Mouse (Mus musculus) ES-E14 (cell line): Measurements from ENCODE around the gene Ctns. TPM values are rescaled to one million over a fixed set of nuclear protein-coding genes. Genes with fewer than 3 reads are reported as not detected.

Experiments used
- DNase-seq: peaks from one replicate; pipeline ENCODE4 v3.0.0-alpha.2; 2013; ENCODE audit warnings: low read depth, low spot score
- H3K27ac ChIP-seq: 2 replicates; pipeline ENCODE4 v1.5.1; 2012; ENCODE audit warnings: low read depth, mild to moderate bottlenecking, low read length, moderate library complexity, mixed read lengths; ENCODE audit not compliant: poor library complexity, insufficient read depth, severe bottlenecking
- H3K36me3 ChIP-seq: 2 replicates; pipeline ENCODE4 v1.6.1; 2012; ENCODE audit warnings: mild to moderate bottlenecking, low read length, moderate library complexity, mixed read lengths; ENCODE audit not compliant: control insufficient read depth, poor library complexity, insufficient read depth, severe bottlenecking
- H3K4me1 ChIP-seq, 2 experiments: fragments of 150-350 bp in 1 of 2; sonication (generic) in 1 of 2; 2 replicates each; pipeline ENCODE4 v1.6.1; 2012; ENCODE audit warnings: low read length in 2 of 2, mild to moderate bottlenecking in 1 of 2, mixed read lengths in 1 of 2; ENCODE audit not compliant: control insufficient read depth in 2 of 2, insufficient read depth in 2 of 2, poor library complexity in 1 of 2
- H3K4me3 ChIP-seq, 2 experiments: fragments of 150-350 bp in 1 of 2; sonication (generic) in 1 of 2; 2 replicates each; pipeline ENCODE4 v1.5.1; 2012; ENCODE audit warnings: low read length in 2 of 2, low read depth in 1 of 2, mild to moderate bottlenecking in 1 of 2, mixed read lengths in 1 of 2; ENCODE audit not compliant: insufficient read depth in 1 of 2, poor library complexity in 1 of 2, severe bottlenecking in 1 of 2
- H3K9ac ChIP-seq: 2 replicates; pipeline ENCODE4 v1.6.1; 2012; ENCODE audit warnings: low read depth, mild to moderate bottlenecking, low read length, mixed read lengths; ENCODE audit not compliant: poor library complexity, insufficient read depth, severe bottlenecking
- H3K9me3 ChIP-seq: fragments of 150-350 bp; sonication (generic); 2 replicates; pipeline ENCODE4 v1.6.1; 2012; ENCODE audit warnings: low read depth, mild to moderate bottlenecking, low read length; ENCODE audit not compliant: control insufficient read depth, insufficient read depth
- CHD2 ChIP-seq: IDR thresholded peaks from 2 replicates; pipeline ENCODE4 v1.6.1; 2014; ENCODE audit warnings: mild to moderate bottlenecking, low read depth, low read length, inconsistent platforms
- HCFC1 ChIP-seq: IDR thresholded peaks from 2 replicates; pipeline ENCODE4 v1.6.1; 2012; ENCODE audit warnings: low read length, inconsistent platforms, borderline replicate concordance; ENCODE audit not compliant: insufficient read depth
- MAFK ChIP-seq: IDR thresholded peaks from 2 replicates; pipeline ENCODE4 v1.6.1; 2014; ENCODE audit warnings: mild to moderate bottlenecking, low read depth, low read length, inconsistent platforms; ENCODE audit not compliant: insufficient read depth
- ZC3H11A ChIP-seq: IDR thresholded peaks from 2 replicates; pipeline ENCODE4 v1.6.1; 2012; ENCODE audit warnings: low read depth, mild to moderate bottlenecking, inconsistent platforms, low read length, borderline replicate concordance
- ZNF384 ChIP-seq: IDR thresholded peaks from 2 replicates; pipeline ENCODE4 v1.6.1; 2012; ENCODE audit warnings: low read depth, low read length, inconsistent platforms
- in situ Hi-C, 2 experiments: fragments of 600-800 bp; cut with MboI; formaldehyde crosslinking; loops; one replicate each; pipeline ENCODE4 v1.15.1; 2025; ENCODE audit warnings: low sequenced_read_pairs in 2 of 2, inconsistent platforms in 1 of 2; ENCODE audit not compliant: unreplicated experiment in 2 of 2
- total RNA-seq: library from RNA; depleted of rRNA; stranded (reverse); fragments of 300-350 nt; gene quantifications from 2 replicates; pipeline ENCODE4 v1.2.3, GENCODE M21; 2012

Ctns gene
- total RNA-seq, 1 experiment = 15.8 TPM

DNA sequence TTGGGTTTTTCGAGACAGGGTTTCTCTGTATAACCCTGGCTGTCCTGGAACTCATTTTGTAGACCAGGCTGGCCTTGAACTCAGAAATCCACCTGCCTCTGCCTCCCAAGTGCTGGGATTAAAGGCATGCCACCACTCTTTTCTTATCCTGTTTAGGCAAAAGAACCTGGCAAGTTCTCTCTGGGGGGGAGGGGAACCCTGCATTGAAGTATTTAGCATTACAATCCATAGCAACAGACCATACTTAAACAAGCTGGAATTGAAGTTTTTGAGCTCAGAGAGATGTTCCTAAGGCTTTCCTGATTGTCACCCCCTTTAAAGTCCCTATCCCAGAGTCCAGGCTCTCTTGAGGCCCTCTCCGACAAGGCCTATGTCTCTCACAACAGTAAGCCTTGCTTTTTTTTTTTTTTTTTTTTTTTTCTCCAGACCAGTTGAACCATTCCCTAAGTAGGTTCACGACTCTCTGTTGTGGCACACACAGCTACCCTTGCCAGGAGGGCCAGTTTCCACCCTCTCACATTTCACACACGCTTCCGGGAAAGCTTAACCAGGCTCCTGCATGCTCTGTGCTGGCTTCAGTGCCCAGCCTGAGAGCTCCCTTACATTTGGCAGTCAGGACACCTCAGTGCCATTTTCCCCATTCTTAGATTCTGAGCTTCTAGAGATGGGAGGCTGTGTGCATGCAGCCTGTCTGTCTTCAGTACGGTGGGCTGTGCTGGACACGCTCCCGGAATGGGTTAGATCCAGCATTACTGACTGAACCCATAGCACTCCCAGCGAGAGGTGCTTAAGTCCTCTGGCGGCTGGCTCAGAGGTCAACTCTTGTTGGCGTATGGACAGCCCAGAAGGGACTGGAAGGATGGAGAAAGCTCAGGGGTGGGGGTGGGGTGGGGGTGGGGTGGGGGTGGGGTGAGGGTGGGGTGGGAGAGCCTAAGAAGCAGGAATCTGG, 52.5 kb downstream of the Ctns start:
- DNase-seq = no peak
- H3K27ac ChIP-seq = peak overlapping the region; percentile 95
- H3K36me3 ChIP-seq = no peaks in the 10 kb centered on the region
- H3K9ac ChIP-seq = peak overlapping the region; percentile 38; the same call in 1 of the 2 replicates
- H3K4me1 ChIP-seq = peaks cover 6 to 25% of the 10 kb centered on the region in 2 experiments
- H3K9me3 ChIP-seq = no peaks in the 10 kb centered on the region
- in situ Hi-C loops = no loop called here
- TF ChIP-seq HCFC1 = no peak
- TF ChIP-seq MAFK = no peak
- TF ChIP-seq ZC3H11A = no peak
- TF ChIP-seq ZNF384 = peak; percentile 69
- H3K4me3 ChIP-seq = peak overlapping the region; percentile 14 to 48; a peak in 3 of 4 replicates

DNA sequence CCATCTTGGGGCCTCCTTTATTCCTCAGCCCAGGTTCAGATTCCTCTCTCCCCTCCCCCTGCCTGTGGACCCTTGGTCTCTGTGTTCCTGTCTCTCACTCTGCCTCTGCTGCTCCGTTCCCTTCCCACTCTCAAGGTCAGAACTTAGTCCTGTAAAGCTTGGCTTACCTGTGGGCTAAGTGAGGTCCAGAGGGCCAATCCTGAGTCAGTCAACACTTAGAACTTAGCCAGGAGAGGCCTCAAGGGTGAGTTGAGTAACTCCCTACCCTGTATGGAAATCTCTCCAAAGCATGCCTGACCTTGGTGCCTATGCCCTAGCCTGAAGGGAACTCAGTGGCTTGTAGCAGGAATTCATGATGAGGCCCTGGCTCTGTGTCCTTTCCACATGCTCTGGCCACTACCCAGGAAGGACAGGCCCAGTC, 54.6 kb downstream of the Ctns start:
- H3K36me3 ChIP-seq = no peaks in the 10 kb centered on the region
- TF ChIP-seq MAFK (no peak), ZC3H11A (no peak), HCFC1 (no peak), CHD2 (no peak), ZNF384 (no peak)
- H3K9me3 ChIP-seq = no peaks in the 10 kb centered on the region
- H3K9ac ChIP-seq = no peak overlapping the region
- H3K27ac ChIP-seq = no peak overlapping the region
- no peak for DNase-seq
- peaks cover 6 to 28% of the 10 kb centered on the region in 2 experiments for H3K4me1 ChIP-seq
- H3K4me3 ChIP-seq = no peak overlapping the region
- in situ Hi-C loops = no loop called here

DNA sequence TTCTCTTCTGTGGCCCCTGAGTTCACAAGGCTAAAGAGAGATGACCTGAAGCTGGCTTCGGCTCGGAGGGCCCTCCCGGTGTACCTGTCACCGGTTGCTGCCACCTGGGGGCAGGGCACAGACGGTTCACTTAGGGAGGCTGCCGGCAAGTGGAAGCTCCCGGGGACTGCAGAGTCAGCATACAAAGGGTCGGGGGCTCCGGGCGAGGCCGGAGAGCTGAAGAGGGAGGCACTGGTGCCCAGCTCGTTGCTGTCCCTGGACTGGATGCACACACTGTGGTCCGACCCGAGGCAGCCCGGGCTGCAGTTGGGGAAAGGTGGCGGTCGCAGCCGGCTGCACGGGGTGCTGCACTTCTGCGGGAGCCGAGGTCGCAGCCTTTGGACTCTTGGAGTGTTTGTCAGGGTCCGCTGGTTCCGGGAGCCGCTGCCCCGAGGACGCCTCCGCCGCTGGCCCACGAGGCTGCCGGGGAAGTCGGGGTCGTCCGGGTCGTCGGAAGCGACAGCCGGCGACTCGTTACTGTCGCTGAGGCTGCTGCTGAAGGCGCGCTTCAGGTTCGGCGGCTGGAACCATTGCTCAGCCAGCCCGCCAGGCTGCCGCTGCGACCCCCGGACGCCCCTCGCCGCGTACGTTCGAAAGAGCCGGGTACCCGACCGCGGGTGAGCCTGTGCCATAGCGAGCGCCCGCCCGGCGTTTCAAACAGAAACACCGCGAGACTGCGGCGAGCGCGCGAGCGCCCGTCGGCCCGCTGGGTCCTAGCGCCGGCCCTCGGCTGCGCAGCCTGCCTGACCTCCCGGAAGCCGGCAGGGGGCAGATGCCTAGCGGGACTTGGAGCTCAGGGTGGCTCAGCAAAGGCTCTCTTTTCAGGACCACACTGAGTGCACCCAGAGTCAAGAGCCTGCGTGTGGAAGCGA, 61.0 kb downstream of the Ctns start, which contains the start of gene Haspin:
Haspin (minus strand) TSS at position 704 of the 911 bp plus-strand sequence.
- TF ChIP-seq ZNF384 = no peak
- peak; percentile 81 for TF ChIP-seq HCFC1
- peak; percentile 99 for TF ChIP-seq CHD2
- TF ChIP-seq MAFK = peak; percentile 78
- Histone ChIP-seq H3K9me3 (no peaks in the 10 kb centered on the region), H3K27ac (no peak within 1 kb of the TSS), H3K36me3 (peaks cover 13% of the 10 kb centered on the region), H3K9ac (peak within 1 kb of the TSS; percentile 98), H3K4me3 (peak within 1 kb of the TSS; percentile 78 to 97), H3K4me1 (peaks cover 1 to 19% of the 10 kb centered on the region in 2 experiments; a peak in 2 of 4 replicates)
- in situ Hi-C loops = no loop called here
- peak; percentile 86 for DNase-seq

DNA sequence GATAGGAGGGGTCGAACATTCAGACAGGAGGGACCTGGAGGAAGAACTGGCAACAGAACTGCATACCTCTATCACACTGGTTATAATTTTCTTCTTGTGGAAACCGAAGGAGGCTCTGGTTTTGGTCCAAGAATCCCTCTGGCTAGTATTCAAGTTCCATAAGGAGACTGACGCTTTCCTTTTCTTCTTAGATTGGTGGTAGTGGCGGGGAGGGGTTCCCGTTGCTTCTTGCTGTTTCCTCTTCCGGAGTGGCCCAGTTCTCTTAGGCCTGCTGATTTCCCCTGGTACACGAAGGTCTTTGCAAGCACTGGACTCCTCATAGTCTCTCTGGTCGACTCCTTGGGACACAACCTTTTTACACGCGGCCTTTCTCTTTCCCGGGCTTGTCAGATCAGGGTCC, 61.7 kb downstream of the Ctns start:
- H3K9ac ChIP-seq = peak overlapping the region; percentile 98
- H3K27ac ChIP-seq = no peak overlapping the region
- H3K4me3 ChIP-seq = peak overlapping the region; percentile 78 to 97
- H3K36me3 ChIP-seq = peaks cover 17% of the 10 kb centered on the region
- no peak for DNase-seq
- peaks cover 1 to 19% of the 10 kb centered on the region in 2 experiments; a peak in 2 of 4 replicates for H3K4me1 ChIP-seq
- TF ChIP-seq MAFK (no peak), CHD2 (no peak), ZC3H11A (no peak)
- in situ Hi-C loops = no loop called here
- no peaks in the 10 kb centered on the region for H3K9me3 ChIP-seq
